Mouse (Mus musculus): ENCODE data around the gene Peli1. TPM values are rescaled to one million over a fixed set of nuclear protein-coding genes. Genes with fewer than 3 reads are reported as not detected.

The Peli1 gene
- polyA plus RNA-seq (2015; fragmentation: Nextera tagmentation; extraction: Ambion mirVana), result 25.7 and 25.8 TPM in 2 replicates

- peak; percentile 100 for ATAC-seq
- Histone ChIP-seq H3K27ac (ENCODE audit: low read length) (peak within 1 kb of the TSS; percentile 100), H3K9ac (ENCODE audit: low read depth, low read length) (peak within 1 kb of the TSS; percentile 98), H3K36me3 (ENCODE audit: control insufficient read depth, insufficient read depth, low read length) (no peaks in the 10 kb centered on the region), H3K4me2 (ENCODE audit: low read depth, low read length) (peak within 1 kb of the TSS; percentile 56), H3K27me3 (replicated peaks; ENCODE audit: control insufficient read depth, insufficient read depth, low read length) (no peaks in the 10 kb centered on the region), H3K4me1 (ENCODE audit: control insufficient read depth, insufficient read depth, low read length) (peaks cover 7% of the 10 kb centered on the region), H3K9me3 (ENCODE audit: control insufficient read depth, low read length) (no peaks in the 10 kb centered on the region), H3K4me3 (ENCODE audit: low read length) (peak within 1 kb of the TSS; percentile 90)
- 0% methylated on average over 24 of the region's 24 CpGs for WGBS
Measured at GRCm38 (mm10) chr11:21091067-21091427, at the start of gene Peli1. Peli1 (plus strand) TSS chr11:21091291.

DNA sequence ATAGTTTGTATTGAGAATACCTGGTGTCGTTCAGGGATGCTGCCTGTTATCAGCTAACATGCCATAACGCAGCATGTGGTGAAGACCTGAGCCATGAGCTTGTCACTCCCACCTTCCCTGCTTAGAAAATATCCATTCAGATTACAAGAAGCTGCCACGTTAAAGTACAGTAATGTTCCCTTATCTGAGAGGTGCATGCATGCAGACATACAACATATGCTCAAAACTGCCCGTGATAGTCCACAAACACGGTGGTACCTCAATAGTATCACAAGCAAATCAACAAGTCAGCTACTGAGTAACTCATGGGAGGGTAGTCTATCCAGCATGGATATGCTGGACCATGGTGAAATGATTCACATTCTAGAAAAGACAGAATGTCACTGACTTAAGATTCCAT lies 48.5 kb upstream of the Peli1 start:
- Histone ChIP-seq H3K27ac (ENCODE audit: low read length) (no peak overlapping the region), H3K4me3 (ENCODE audit: low read length) (no peak overlapping the region), H3K4me1 (ENCODE audit: control insufficient read depth, insufficient read depth, low read length) (no peaks in the 10 kb centered on the region), H3K27me3 (replicated peaks; ENCODE audit: control insufficient read depth, insufficient read depth, low read length) (no peaks in the 10 kb centered on the region), H3K4me2 (ENCODE audit: low read depth, low read length) (no peak overlapping the region), H3K9ac (ENCODE audit: low read depth, low read length) (no peak overlapping the region), H3K36me3 (ENCODE audit: control insufficient read depth, insufficient read depth, low read length) (no peaks in the 10 kb centered on the region), H3K9me3 (ENCODE audit: control insufficient read depth, low read length) (no peaks in the 10 kb centered on the region)
- 92% methylated on average over 5 of the region's 5 CpGs for WGBS
- no peak for ATAC-seq

DNA sequence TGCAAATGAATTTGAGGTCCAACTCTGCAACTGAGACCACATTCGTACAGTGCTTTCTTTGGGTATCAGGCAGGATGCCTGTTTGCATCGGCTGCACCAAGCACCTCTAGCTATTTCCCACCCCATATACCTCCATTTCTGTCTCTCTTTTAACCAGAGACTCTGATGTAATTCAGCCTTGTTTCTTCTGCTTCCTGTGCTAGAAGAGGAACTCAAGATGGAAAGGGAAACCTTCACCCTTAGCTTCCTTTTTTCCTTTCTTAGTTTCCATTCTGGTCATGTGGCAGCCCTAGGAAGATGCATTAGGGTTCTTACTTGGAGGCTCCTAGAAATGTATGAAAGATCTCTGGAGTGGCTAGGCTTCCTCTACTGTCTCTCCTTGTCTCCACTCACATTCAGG lies 44.9 kb upstream of the Peli1 start:
- Histone ChIP-seq H3K4me3 (ENCODE audit: low read length) (no peak overlapping the region), H3K9me3 (ENCODE audit: control insufficient read depth, low read length) (no peaks in the 10 kb centered on the region), H3K9ac (ENCODE audit: low read depth, low read length) (no peak overlapping the region), H3K36me3 (ENCODE audit: control insufficient read depth, insufficient read depth, low read length) (no peaks in the 10 kb centered on the region), H3K4me1 (ENCODE audit: control insufficient read depth, insufficient read depth, low read length) (no peaks in the 10 kb centered on the region), H3K4me2 (ENCODE audit: low read depth, low read length) (no peak overlapping the region), H3K27me3 (replicated peaks; ENCODE audit: control insufficient read depth, insufficient read depth, low read length) (no peaks in the 10 kb centered on the region), H3K27ac (ENCODE audit: low read length) (no peak overlapping the region)
- WGBS, result 88% methylated on average over 2 of the region's 2 CpGs
- ATAC-seq, result no peak

DNA sequence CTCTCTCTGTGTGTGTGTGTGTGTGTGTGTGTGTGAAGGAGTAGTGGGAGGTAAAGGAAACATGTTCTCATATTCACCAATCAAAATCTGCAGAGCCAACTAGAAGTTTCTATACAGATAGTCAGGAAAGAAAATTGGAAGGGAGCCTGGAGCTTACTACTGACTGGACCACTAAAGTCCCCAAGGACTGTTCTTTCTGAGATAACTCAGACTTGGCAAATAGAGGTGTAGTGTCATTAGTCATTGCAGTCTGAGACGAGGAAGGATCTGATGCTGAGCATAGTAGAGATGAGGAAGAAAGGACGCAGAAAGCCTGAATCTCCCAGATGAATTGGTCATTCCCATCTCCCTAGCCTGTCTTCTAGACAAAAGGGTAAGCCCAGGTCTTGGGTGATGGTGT lies 43.2 kb upstream of the Peli1 start:
- Histone ChIP-seq H3K4me3 (ENCODE audit: low read length) (no peak overlapping the region), H3K36me3 (ENCODE audit: control insufficient read depth, insufficient read depth, low read length) (no peaks in the 10 kb centered on the region), H3K27me3 (replicated peaks; ENCODE audit: control insufficient read depth, insufficient read depth, low read length) (no peaks in the 10 kb centered on the region), H3K27ac (ENCODE audit: low read length) (no peak overlapping the region), H3K9ac (ENCODE audit: low read depth, low read length) (no peak overlapping the region), H3K4me2 (ENCODE audit: low read depth, low read length) (no peak overlapping the region), H3K9me3 (ENCODE audit: control insufficient read depth, low read length) (no peaks in the 10 kb centered on the region), H3K4me1 (ENCODE audit: control insufficient read depth, insufficient read depth, low read length) (no peaks in the 10 kb centered on the region)
- 65% methylated on average over 2 of the region's 2 CpGs for WGBS
- no peak for ATAC-seq

DNA sequence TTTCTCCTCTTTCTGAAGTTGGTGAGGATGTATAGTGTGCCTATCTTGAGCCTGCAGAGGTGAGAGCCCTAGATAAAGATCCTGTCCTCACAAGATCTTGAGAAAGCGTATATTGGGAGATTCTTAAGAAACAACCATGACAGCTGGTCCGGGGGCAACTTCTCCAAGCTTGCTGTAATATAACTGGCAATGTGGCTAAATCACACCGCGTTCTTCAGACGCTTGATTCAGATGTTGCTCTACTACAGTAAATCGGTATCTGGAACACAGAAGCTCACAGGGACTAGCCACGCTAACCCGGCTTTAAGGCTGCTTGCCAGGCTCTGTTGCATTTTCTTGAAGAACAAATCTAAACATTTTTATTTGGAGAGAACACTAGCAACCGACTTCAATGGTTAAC lies 39.4 kb upstream of the Peli1 start:
- H3K36me3 ChIP-seq (ENCODE audit: control insufficient read depth, insufficient read depth, low read length), result no peaks in the 10 kb centered on the region
- H3K4me2 ChIP-seq (ENCODE audit: low read depth, low read length), result no peak overlapping the region
- H3K27ac ChIP-seq (ENCODE audit: low read length), result no peak overlapping the region
- H3K9me3 ChIP-seq (ENCODE audit: control insufficient read depth, low read length), result no peaks in the 10 kb centered on the region
- H3K27me3 ChIP-seq (replicated peaks; ENCODE audit: control insufficient read depth, insufficient read depth, low read length), result no peaks in the 10 kb centered on the region
- no peak overlapping the region for H3K9ac ChIP-seq (ENCODE audit: low read depth, low read length)
- H3K4me1 ChIP-seq (ENCODE audit: control insufficient read depth, insufficient read depth, low read length), result no peaks in the 10 kb centered on the region
- 78% methylated on average over 9 of the region's 9 CpGs for whole genome bisulfite sequencing
- no peak overlapping the region for H3K4me3 ChIP-seq (ENCODE audit: low read length)
- no peak for ATAC-seq

- no peak overlapping the region for H3K9ac ChIP-seq (ENCODE audit: low read depth, low read length)
- H3K4me1 ChIP-seq (ENCODE audit: control insufficient read depth, insufficient read depth, low read length), result no peaks in the 10 kb centered on the region; the same call in 1 of the 2 replicates
- no peaks in the 10 kb centered on the region for H3K27me3 ChIP-seq (replicated peaks; ENCODE audit: control insufficient read depth, insufficient read depth, low read length)
- H3K9me3 ChIP-seq (ENCODE audit: control insufficient read depth, low read length), result no peaks in the 10 kb centered on the region
- H3K36me3 ChIP-seq (ENCODE audit: control insufficient read depth, insufficient read depth, low read length), result no peaks in the 10 kb centered on the region
- no peak overlapping the region for H3K27ac ChIP-seq (ENCODE audit: low read length)
- H3K4me3 ChIP-seq (ENCODE audit: low read length), result no peak overlapping the region
- no peak for ATAC-seq
- H3K4me2 ChIP-seq (ENCODE audit: low read depth, low read length), result no peak overlapping the region
Measured at GRCm38 (mm10) chr11:21054587-21054986, 36.5 kb upstream of the Peli1 start.

DNA sequence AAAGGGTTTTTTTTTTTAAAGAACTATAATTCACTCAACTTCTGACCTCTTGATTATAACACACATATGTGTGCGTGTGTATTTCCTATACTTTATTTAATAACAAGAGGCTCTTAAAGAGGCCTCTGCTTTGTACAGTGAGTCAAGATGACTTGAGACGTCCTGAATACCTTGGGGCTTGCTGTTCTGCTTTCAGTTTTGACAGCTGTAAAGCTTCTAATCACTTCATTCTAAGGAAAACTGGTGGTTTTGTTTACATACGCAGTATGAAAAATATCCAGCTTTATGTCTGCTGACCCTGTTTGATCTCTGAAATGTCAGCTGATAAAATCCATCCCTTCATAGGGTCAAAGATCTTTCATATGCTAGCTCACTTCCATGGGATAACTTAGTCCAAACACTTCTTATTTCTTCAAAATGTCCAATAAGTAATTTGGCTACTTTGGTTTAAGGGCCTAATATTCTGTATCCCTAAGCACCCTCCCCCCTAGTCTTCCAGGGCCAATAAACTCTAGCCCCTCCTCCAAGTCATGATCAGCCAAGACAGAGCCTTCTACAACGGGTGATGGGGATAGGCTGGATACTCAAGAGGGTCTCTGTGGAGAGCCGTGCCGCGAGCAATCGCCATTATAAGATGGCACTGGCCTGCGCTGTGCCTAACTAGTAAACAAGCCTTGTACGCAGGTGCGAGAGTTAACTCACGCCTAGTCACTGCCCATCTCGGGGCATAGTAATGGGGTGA lies 34.8 kb upstream of the Peli1 start:
- no peaks in the 10 kb centered on the region for H3K36me3 ChIP-seq (ENCODE audit: control insufficient read depth, insufficient read depth, low read length)
- no peaks in the 10 kb centered on the region for H3K27me3 ChIP-seq (replicated peaks; ENCODE audit: control insufficient read depth, insufficient read depth, low read length)
- H3K4me1 ChIP-seq (ENCODE audit: control insufficient read depth, insufficient read depth, low read length), result peaks cover 9% of the 10 kb centered on the region
- 80% methylated on average over 13 of the region's 13 CpGs for WGBS
- no peak overlapping the region for H3K4me3 ChIP-seq (ENCODE audit: low read length)
- no peaks in the 10 kb centered on the region for H3K9me3 ChIP-seq (ENCODE audit: control insufficient read depth, low read length)
- no peak overlapping the region for H3K9ac ChIP-seq (ENCODE audit: low read depth, low read length)
- no peak for ATAC-seq
- no peak overlapping the region for H3K4me2 ChIP-seq (ENCODE audit: low read depth, low read length)
- no peak overlapping the region for H3K27ac ChIP-seq (ENCODE audit: low read length)

GRCm38 (mm10) chr11:21057511-21058414 lies 33.3 kb upstream of the Peli1 start:
- 46% methylated on average over 17 of the region's 17 CpGs for WGBS
- Histone ChIP-seq H3K9me3 (ENCODE audit: control insufficient read depth, low read length) (no peaks in the 10 kb centered on the region), H3K27ac (ENCODE audit: low read length) (peak overlapping the region; percentile 94), H3K4me3 (ENCODE audit: low read length) (no peak overlapping the region), H3K9ac (ENCODE audit: low read depth, low read length) (no peak overlapping the region), H3K4me1 (ENCODE audit: control insufficient read depth, insufficient read depth, low read length) (peaks cover 12% of the 10 kb centered on the region), H3K36me3 (ENCODE audit: control insufficient read depth, insufficient read depth, low read length) (no peaks in the 10 kb centered on the region), H3K4me2 (ENCODE audit: low read depth, low read length) (0 out of 2 replicates have a peak overlapping the region, but pooled peaks have one; percentile 1), H3K27me3 (replicated peaks; ENCODE audit: control insufficient read depth, insufficient read depth, low read length) (no peaks in the 10 kb centered on the region)
- peak; percentile 97 for ATAC-seq

- no peaks in the 10 kb centered on the region for H3K36me3 ChIP-seq (ENCODE audit: control insufficient read depth, insufficient read depth, low read length)
- H3K27ac ChIP-seq (ENCODE audit: low read length), result peak overlapping the region; percentile 84
- H3K4me1 ChIP-seq (ENCODE audit: control insufficient read depth, insufficient read depth, low read length), result peaks cover 12% of the 10 kb centered on the region
- 73% methylated on average over 5 of the region's 5 CpGs for WGBS
- 0 out of 2 replicates have a peak overlapping the region, but pooled peaks have one; percentile 1 for H3K4me2 ChIP-seq (ENCODE audit: low read depth, low read length)
- peak; percentile 29 for ATAC-seq
- H3K9ac ChIP-seq (ENCODE audit: low read depth, low read length), result no peak overlapping the region
- H3K27me3 ChIP-seq (replicated peaks; ENCODE audit: control insufficient read depth, insufficient read depth, low read length), result no peaks in the 10 kb centered on the region
- no peak overlapping the region for H3K4me3 ChIP-seq (ENCODE audit: low read length)
- H3K9me3 ChIP-seq (ENCODE audit: control insufficient read depth, low read length), result no peaks in the 10 kb centered on the region
Measured at GRCm38 (mm10) chr11:21058415-21058781, 32.7 kb upstream of the Peli1 start.
